Mouse (Mus musculus) neural tube, embryonic 13.5 days (tissue): ENCODE data around the gene Fam19a5. TPM values are rescaled to one million over a fixed set of nuclear protein-coding genes. Genes with fewer than 3 reads are reported as not detected.

Experiments used
- ATAC-seq: fragments of 200-750 bp; cut with Nextera tagmentation; 2 replicates; pipeline ENCODE4 v1.8.0; 2017; ENCODE audit warnings: low read depth, mild to moderate bottlenecking, moderate TSS enrichment, moderate library complexity
- H3K27ac ChIP-seq: fragments of 300-500 bp; sonication (generic); replicated peaks from 2 replicates; pipeline ENCODE4 v1.5.1; 2015; ENCODE audit warnings: moderate library complexity, mild to moderate bottlenecking, inconsistent platforms
- H3K27me3 ChIP-seq: fragments of 300-500 bp; sonication (generic); 2 replicates; pipeline ENCODE4 v1.6.1; 2015; ENCODE audit warnings: mild to moderate bottlenecking, inconsistent platforms
- H3K36me3 ChIP-seq: fragments of 300-500 bp; sonication (generic); 2 replicates; pipeline ENCODE4 v1.6.1; 2015; ENCODE audit warnings: mild to moderate bottlenecking, inconsistent platforms
- H3K4me1 ChIP-seq: fragments of 300-500 bp; sonication (generic); replicated peaks from 2 replicates; pipeline ENCODE4 v1.6.1; 2015; ENCODE audit warnings: inconsistent platforms
- H3K4me2 ChIP-seq: fragments of 300-500 bp; sonication (generic); 2 replicates; pipeline ENCODE4 v1.6.1; 2015; ENCODE audit warnings: inconsistent platforms, mild to moderate bottlenecking, moderate library complexity
- H3K4me3 ChIP-seq: fragments of 300-500 bp; sonication (generic); 2 replicates; pipeline ENCODE4 v1.5.1; 2015; ENCODE audit warnings: mild to moderate bottlenecking, inconsistent platforms
- H3K9ac ChIP-seq: fragments of 300-500 bp; sonication (generic); 2 replicates; pipeline ENCODE4 v1.6.1; 2015; ENCODE audit warnings: moderate library complexity, mild to moderate bottlenecking, inconsistent platforms
- H3K9me3 ChIP-seq: fragments of 300-500 bp; sonication (generic); 2 replicates; pipeline ENCODE4 v1.6.1; 2016; ENCODE audit warnings: inconsistent platforms
- WGBS: fragments of 180-500 bp; shearing (Covaris S2); methylation state at CpG from one replicate; pipeline ENCODE4 v1.1.7; 2015; 5-methylcytosine and 5-hydroxymethylcytosine counted together
- polyA plus RNA-seq: library from polyadenylated mRNA; unstranded; fragments of >200 nt; fragmentation: Nextera tagmentation; extraction: Ambion mirVana; gene quantifications from 2 replicates; pipeline ENCODE4 v1.2.1, GENCODE M21; 2015

Gene Fam19a5
- polyA plus RNA-seq = 19.8 and 22.9 TPM in 2 replicates

- H3K4me2 ChIP-seq = peak within 1 kb of the TSS; percentile 77
- H3K36me3 ChIP-seq = no peaks in the 10 kb centered on the region
- peak within 1 kb of the TSS; percentile 88 for H3K27ac ChIP-seq
- ATAC-seq = peak; percentile 82
- peak within 1 kb of the TSS; percentile 93 for H3K9ac ChIP-seq
- H3K9me3 ChIP-seq = no peaks in the 10 kb centered on the region
- H3K4me3 ChIP-seq = peak within 1 kb of the TSS; percentile 87
- peaks cover 39% of the 10 kb centered on the region for H3K4me1 ChIP-seq
- 2% methylated on average over 34 of the region's 67 CpGs for WGBS
- peaks cover 29% of the 10 kb centered on the region for H3K27me3 ChIP-seq
Observed at GRCm38 (mm10) chr15:87543599-87544338, at the start of gene Fam19a5. TSS of gene Fam19a5 (plus strand) at chr15:87544299.

- Histone ChIP-seq H3K27me3 (no peaks in the 10 kb centered on the region), H3K27ac (no peak overlapping the region), H3K4me2 (no peak overlapping the region), H3K9me3 (no peaks in the 10 kb centered on the region), H3K9ac (no peak overlapping the region), H3K4me1 (no peaks in the 10 kb centered on the region), H3K4me3 (no peak overlapping the region), H3K36me3 (no peaks in the 10 kb centered on the region)
- ATAC-seq = no peak
- WGBS = 81% methylated on average over 3 of the region's 3 CpGs
Observed at GRCm38 (mm10) chr15:87501737-87502136, 42.4 kb upstream of the Fam19a5 start.

GRCm38 (mm10) chr15:87507349-87507748 lies 36.8 kb upstream of the Fam19a5 start:
- no peak for ATAC-seq
- no peak overlapping the region for H3K9ac ChIP-seq
- H3K4me3 ChIP-seq = no peak overlapping the region
- no peaks in the 10 kb centered on the region for H3K27me3 ChIP-seq
- 77% methylated on average over 3 of the region's 3 CpGs for WGBS
- no peaks in the 10 kb centered on the region for H3K36me3 ChIP-seq
- H3K9me3 ChIP-seq = no peaks in the 10 kb centered on the region
- H3K4me1 ChIP-seq = no peaks in the 10 kb centered on the region
- no peak overlapping the region for H3K27ac ChIP-seq
- no peak overlapping the region for H3K4me2 ChIP-seq

GRCm38 (mm10) chr15:87510886-87511285 lies 33.2 kb upstream of the Fam19a5 start:
- Histone ChIP-seq H3K36me3 (no peaks in the 10 kb centered on the region), H3K4me1 (no peaks in the 10 kb centered on the region), H3K27ac (no peak overlapping the region), H3K4me3 (no peak overlapping the region), H3K9ac (no peak overlapping the region), H3K9me3 (no peaks in the 10 kb centered on the region), H3K27me3 (no peaks in the 10 kb centered on the region), H3K4me2 (no peak overlapping the region)
- ATAC-seq = no peak
- WGBS = 90% methylated on average over 4 of the region's 4 CpGs

GRCm38 (mm10) chr15:87518161-87518560 lies 25.9 kb upstream of the Fam19a5 start:
- Histone ChIP-seq H3K27ac (no peak overlapping the region), H3K4me3 (no peak overlapping the region), H3K36me3 (no peaks in the 10 kb centered on the region), H3K9me3 (no peaks in the 10 kb centered on the region; the same call in 1 of the 2 replicates), H3K4me1 (no peaks in the 10 kb centered on the region), H3K27me3 (no peaks in the 10 kb centered on the region), H3K9ac (no peak overlapping the region), H3K4me2 (no peak overlapping the region)
- ATAC-seq = no peak

- no peak overlapping the region for H3K4me2 ChIP-seq
- H3K9ac ChIP-seq = no peak overlapping the region
- no peaks in the 10 kb centered on the region for H3K36me3 ChIP-seq
- H3K27ac ChIP-seq = no peak overlapping the region
- no peaks in the 10 kb centered on the region for H3K27me3 ChIP-seq
- no peak overlapping the region for H3K4me3 ChIP-seq
- H3K9me3 ChIP-seq = no peaks in the 10 kb centered on the region
- ATAC-seq = no peak
- 86% methylated on average over 4 of the region's 4 CpGs for WGBS
- H3K4me1 ChIP-seq = no peaks in the 10 kb centered on the region
Observed at GRCm38 (mm10) chr15:87529271-87529670, 14.8 kb upstream of the Fam19a5 start.

- WGBS = 44% methylated on average over 1 of the region's 1 CpGs
- no peak for ATAC-seq
- Histone ChIP-seq H3K9me3 (no peaks in the 10 kb centered on the region), H3K36me3 (no peaks in the 10 kb centered on the region), H3K4me1 (peaks cover 18% of the 10 kb centered on the region), H3K9ac (no peak overlapping the region), H3K27ac (no peak overlapping the region), H3K4me3 (no peak overlapping the region), H3K4me2 (no peak overlapping the region), H3K27me3 (peaks cover 29% of the 10 kb centered on the region)
Observed at GRCm38 (mm10) chr15:87541656-87542055, 2.4 kb upstream of the Fam19a5 start.

- H3K4me3 ChIP-seq = peak overlapping the region; percentile 87
- under 1% methylated on average over 72 of the region's 84 CpGs for WGBS
- H3K36me3 ChIP-seq = no peaks in the 10 kb centered on the region
- peak; percentile 69 for ATAC-seq
- peaks cover 29% of the 10 kb centered on the region for H3K27me3 ChIP-seq
- H3K9me3 ChIP-seq = no peaks in the 10 kb centered on the region
- H3K9ac ChIP-seq = peak overlapping the region; percentile 93
- H3K27ac ChIP-seq = peak overlapping the region; percentile 88
- H3K4me1 ChIP-seq = peaks cover 47% of the 10 kb centered on the region
- peak overlapping the region; percentile 77 for H3K4me2 ChIP-seq
Observed at GRCm38 (mm10) chr15:87544401-87545129, 466 bp downstream of the Fam19a5 start.

GRCm38 (mm10) chr15:87545130-87545642 lies 1.1 kb downstream of the Fam19a5 start:
- H3K36me3 ChIP-seq = no peaks in the 10 kb centered on the region
- peak overlapping the region; percentile 87 for H3K4me3 ChIP-seq
- peaks cover 29% of the 10 kb centered on the region for H3K27me3 ChIP-seq
- H3K9me3 ChIP-seq = no peaks in the 10 kb centered on the region
- 0 out of 2 replicates have a peak, but pooled peaks have one; percentile 12 for ATAC-seq
- H3K4me2 ChIP-seq = peak overlapping the region; percentile 77
- peak overlapping the region; percentile 93 for H3K9ac ChIP-seq
- WGBS = 6% methylated on average over 18 of the region's 18 CpGs
- H3K27ac ChIP-seq = peak overlapping the region; percentile 88
- H3K4me1 ChIP-seq = peaks cover 52% of the 10 kb centered on the region

GRCm38 (mm10) chr15:87545731-87546360 lies 1.7 kb downstream of the Fam19a5 start:
- peak overlapping the region; percentile 93 for H3K9ac ChIP-seq
- peak overlapping the region; percentile 88 for H3K27ac ChIP-seq
- no peaks in the 10 kb centered on the region for H3K9me3 ChIP-seq
- H3K4me1 ChIP-seq = peaks cover 58% of the 10 kb centered on the region
- no peaks in the 10 kb centered on the region for H3K36me3 ChIP-seq
- H3K27me3 ChIP-seq = peaks cover 29% of the 10 kb centered on the region
- ATAC-seq = no peak
- 25% methylated on average over 8 of the region's 8 CpGs for WGBS
- H3K4me3 ChIP-seq = peak overlapping the region; percentile 87
- H3K4me2 ChIP-seq = peak overlapping the region; percentile 77

GRCm38 (mm10) chr15:87547022-87547421 lies 2.9 kb downstream of the Fam19a5 start:
- peak overlapping the region; percentile 87 for H3K4me3 ChIP-seq
- H3K27ac ChIP-seq = no peak overlapping the region
- no peak for ATAC-seq
- H3K9ac ChIP-seq = peak overlapping the region; percentile 55
- peaks cover 70% of the 10 kb centered on the region for H3K4me1 ChIP-seq
- WGBS = 37% methylated on average over 5 of the region's 5 CpGs
- no peaks in the 10 kb centered on the region for H3K36me3 ChIP-seq
- H3K27me3 ChIP-seq = peaks cover 26% of the 10 kb centered on the region
- no peaks in the 10 kb centered on the region for H3K9me3 ChIP-seq
- peak overlapping the region; percentile 77 for H3K4me2 ChIP-seq

- no peak overlapping the region for H3K4me2 ChIP-seq
- no peak overlapping the region for H3K27ac ChIP-seq
- no peaks in the 10 kb centered on the region for H3K9me3 ChIP-seq
- peaks cover 71% of the 10 kb centered on the region for H3K4me1 ChIP-seq
- H3K9ac ChIP-seq = peak overlapping the region; percentile 9; the same call in 1 of the 2 replicates
- no peaks in the 10 kb centered on the region for H3K36me3 ChIP-seq
- no peak overlapping the region for H3K4me3 ChIP-seq
- ATAC-seq = no peak
- H3K27me3 ChIP-seq = peaks cover 11% of the 10 kb centered on the region
- WGBS = 63% methylated on average over 4 of the region's 4 CpGs
Observed at GRCm38 (mm10) chr15:87549724-87550123, 5.6 kb downstream of the Fam19a5 start.
